Mouse (Mus musculus): Measurements from ENCODE around the gene Slit3.
A peak's percentile ranks its signal among the peaks of the same experiment; 100 is the strongest.

Slit3 gene

GRCm38 (mm10) chr11:35124489-35125107 lies 3.6 kb downstream of the Slit3 start:
- DNase-seq (ENCODE audit: low spot score): no peak

GRCm38 (mm10) chr11:35125108-35125490 lies 4.1 kb downstream of the Slit3 start:
- no peak for DNase-seq (ENCODE audit: low spot score)

GRCm38 (mm10) chr11:35131740-35132139 lies 10.7 kb downstream of the Slit3 start:
- no peak for DNase-seq (ENCODE audit: low spot score)

- no peak for DNase-seq (ENCODE audit: low spot score)
Observed at GRCm38 (mm10) chr11:35136625-35137024, 15.6 kb downstream of the Slit3 start.

- no peak for DNase-seq (ENCODE audit: low spot score)
Observed at GRCm38 (mm10) chr11:35140092-35140491, 19.1 kb downstream of the Slit3 start.

- no peak for DNase-seq (ENCODE audit: low spot score)
Observed at GRCm38 (mm10) chr11:35142202-35142601, 21.2 kb downstream of the Slit3 start.

GRCm38 (mm10) chr11:35142698-35143360 lies 21.8 kb downstream of the Slit3 start:
- DNase-seq (ENCODE audit: low spot score): peak; percentile 84

- no peak for DNase-seq (ENCODE audit: low spot score)
Observed at GRCm38 (mm10) chr11:35147818-35148445, 26.9 kb downstream of the Slit3 start.

GRCm38 (mm10) chr11:35151539-35151951 lies 30.5 kb downstream of the Slit3 start:
- DNase-seq (ENCODE audit: low spot score): no peak

GRCm38 (mm10) chr11:35152875-35153274 lies 31.9 kb downstream of the Slit3 start:
- no peak for DNase-seq (ENCODE audit: low spot score)

- DNase-seq (ENCODE audit: low spot score): no peak
Observed at GRCm38 (mm10) chr11:35154449-35154848, 33.4 kb downstream of the Slit3 start.

GRCm38 (mm10) chr11:35155281-35155680 lies 34.3 kb downstream of the Slit3 start:
- no peak for DNase-seq (ENCODE audit: low spot score)

GRCm38 (mm10) chr11:35156676-35157075 lies 35.7 kb downstream of the Slit3 start:
- DNase-seq (ENCODE audit: low spot score): no peak

- peak; percentile 51 for DNase-seq (ENCODE audit: low spot score)
Observed at GRCm38 (mm10) chr11:35160682-35161211, 39.7 kb downstream of the Slit3 start.

- DNase-seq (ENCODE audit: low spot score): no peak
Observed at GRCm38 (mm10) chr11:35163396-35163795, 42.4 kb downstream of the Slit3 start.

- DNase-seq (ENCODE audit: low spot score): no peak
Observed at GRCm38 (mm10) chr11:35167176-35167575, 46.2 kb downstream of the Slit3 start.

GRCm38 (mm10) chr11:35171505-35171904 lies 50.5 kb downstream of the Slit3 start:
- no peak for DNase-seq (ENCODE audit: low spot score)

- no peak for DNase-seq (ENCODE audit: low spot score)
Observed at GRCm38 (mm10) chr11:35177564-35177963, 56.5 kb downstream of the Slit3 start.

- DNase-seq (ENCODE audit: low spot score): peak; percentile 53
Observed at GRCm38 (mm10) chr11:35178144-35178817, 57.3 kb downstream of the Slit3 start.

- DNase-seq (ENCODE audit: low spot score): no peak
Observed at GRCm38 (mm10) chr11:35179305-35179704, 58.3 kb downstream of the Slit3 start.

GRCm38 (mm10) chr11:35182887-35183286 lies 61.9 kb downstream of the Slit3 start:
- DNase-seq (ENCODE audit: low spot score): no peak

GRCm38 (mm10) chr11:35194826-35195225 lies 73.8 kb downstream of the Slit3 start:
- no peak for DNase-seq (ENCODE audit: low spot score)

- peak; percentile 35 for DNase-seq (ENCODE audit: low spot score)
Observed at GRCm38 (mm10) chr11:35196777-35197176, 75.8 kb downstream of the Slit3 start.

Data from layer of hippocampus, adult 11-12 months (tissue).